Mouse (Mus musculus): ENCODE measurements around the gene Hist1h2bb.
A peak's percentile ranks its signal among the peaks of the same experiment; 100 is the strongest.

Gene Hist1h2bb

GRCm38 (mm10) chr13:23747081-23747891 lies 752 bp downstream of the Hist1h2bb start:
- DNase-seq (ENCODE audit: inconsistent age in 2 of 2, low spot score in 1 of 2), result no peak

DNA sequence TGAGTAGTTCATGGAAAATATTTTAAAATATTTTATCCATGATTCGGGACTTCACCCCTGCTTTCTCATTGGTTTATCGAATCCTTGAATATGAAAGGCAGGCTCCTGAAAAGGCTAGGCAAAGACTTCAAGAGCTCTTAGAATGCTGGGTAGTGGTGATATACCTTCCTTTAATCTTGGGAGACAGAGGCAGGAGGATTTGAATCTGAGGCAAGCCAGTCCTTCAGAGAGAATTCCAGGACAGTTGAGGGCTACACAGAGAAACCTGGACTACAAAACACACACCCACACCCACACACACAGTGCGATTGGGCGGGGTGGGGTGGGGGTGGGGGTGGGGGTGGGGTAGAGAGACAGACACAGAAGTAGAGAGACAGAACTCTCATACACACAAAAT lies 1.4 kb downstream of the Hist1h2bb start:
- no peak for DNase-seq (ENCODE audit: inconsistent age in 2 of 2, low spot score in 1 of 2)

GRCm38 (mm10) chr13:23749563-23750121 lies 3.1 kb downstream of the Hist1h2bb start:
- no peak for DNase-seq (ENCODE audit: inconsistent age in 2 of 2, low spot score in 1 of 2)

DNA sequence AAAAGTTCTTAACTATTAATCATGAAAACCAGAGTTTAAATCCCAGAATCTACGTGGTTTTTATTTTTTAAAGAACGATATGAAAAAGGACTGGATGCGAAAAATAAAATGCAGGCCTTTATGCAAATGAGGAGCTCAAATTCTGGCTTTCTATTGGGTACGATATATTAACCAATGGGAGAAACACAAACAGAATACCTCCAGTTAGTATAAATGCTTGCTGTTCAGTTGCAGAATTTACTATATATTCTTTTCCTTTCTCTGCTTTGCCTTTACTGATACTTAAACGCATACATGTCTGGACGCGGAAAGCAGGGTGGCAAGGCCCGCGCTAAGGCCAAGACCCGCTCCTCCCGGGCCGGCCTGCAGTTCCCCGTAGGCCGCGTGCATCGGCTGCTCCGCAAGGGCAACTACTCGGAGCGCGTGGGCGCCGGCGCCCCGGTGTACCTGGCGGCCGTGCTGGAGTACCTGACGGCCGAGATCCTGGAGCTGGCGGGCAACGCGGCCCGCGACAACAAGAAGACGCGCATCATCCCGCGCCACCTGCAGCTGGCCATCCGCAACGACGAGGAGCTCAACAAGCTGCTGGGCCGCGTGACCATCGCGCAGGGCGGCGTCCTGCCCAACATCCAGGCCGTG lies 4.4 kb downstream of the Hist1h2bb start, which contains the start of gene Hist1h2ab:
Gene Hist1h2ab (plus strand): TSS at position 288 of the 639 bp plus-strand sequence.
- DNase-seq (ENCODE audit: inconsistent age in 2 of 2, low spot score in 1 of 2), result peak; percentile 58 to 85

DNA sequence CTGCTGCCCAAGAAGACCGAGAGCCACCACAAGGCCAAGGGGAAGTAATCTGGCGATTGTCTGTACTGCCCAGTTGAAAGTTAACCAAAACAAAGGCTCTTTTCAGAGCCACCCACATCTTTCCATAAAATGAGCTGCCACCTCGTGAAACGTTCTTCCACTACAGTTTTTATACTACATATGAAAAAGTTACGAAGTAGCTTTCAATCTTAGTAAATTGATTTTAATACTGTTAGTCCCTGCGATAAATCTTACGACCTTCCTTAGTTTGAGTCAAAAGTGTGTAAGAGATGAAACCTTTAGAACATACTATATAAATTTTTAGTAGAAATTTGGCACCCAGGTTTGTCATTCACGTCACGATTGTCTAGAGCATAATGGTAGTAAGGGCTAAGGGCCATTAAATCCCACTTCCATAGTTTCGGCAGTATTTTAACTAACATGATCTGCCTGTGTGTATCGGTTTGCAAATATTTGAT lies 5.0 kb downstream of the Hist1h2bb start:
- peak in 1 of 2 experiments; percentile 62 for DNase-seq (ENCODE audit: inconsistent age in 2 of 2, low spot score in 1 of 2)

- peak; percentile 84 to 95 for DNase-seq (ENCODE audit: inconsistent age in 2 of 2, low spot score in 1 of 2)
These were observed 5.7 kb downstream of the Hist1h2bb start, which contains the start of gene Hist1h3b for GRCm38 (mm10) chr13:23752067-23752741. Gene Hist1h3b (plus strand): TSS chr13:23752267.

DNA sequence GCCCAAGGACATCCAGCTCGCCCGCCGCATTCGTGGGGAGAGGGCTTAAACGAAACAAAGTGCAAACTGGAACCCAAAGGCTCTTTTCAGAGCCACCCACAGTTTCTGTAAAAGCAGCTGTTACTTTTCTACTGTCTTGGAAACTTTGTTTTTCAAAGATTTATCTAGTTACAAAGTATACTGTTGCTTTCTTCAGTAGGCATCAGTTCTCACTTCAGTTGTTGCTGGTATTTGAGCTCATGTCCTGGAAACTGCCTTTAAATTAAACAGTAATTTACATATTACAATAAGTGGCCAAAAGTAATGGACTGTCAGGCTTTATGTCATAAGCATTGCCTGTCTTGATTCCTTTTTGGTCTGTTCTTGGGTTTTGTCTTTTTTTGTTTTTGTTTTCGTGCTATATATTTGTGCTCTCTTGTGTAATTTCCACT lies 6.2 kb downstream of the Hist1h2bb start:
- no peak for DNase-seq (ENCODE audit: inconsistent age in 2 of 2, low spot score in 1 of 2)

- no peak for DNase-seq (ENCODE audit: inconsistent age in 2 of 2, low spot score in 1 of 2)
These were observed 7.0 kb downstream of the Hist1h2bb start for GRCm38 (mm10) chr13:23753314-23754078.

GRCm38 (mm10) chr13:23755000-23755399 lies 8.5 kb downstream of the Hist1h2bb start:
- DNase-seq (ENCODE audit: inconsistent age in 2 of 2, low spot score in 1 of 2), result no peak

- DNase-seq (ENCODE audit: inconsistent age in 2 of 2, low spot score in 1 of 2), result peak; percentile 87 to 96
These were observed 10.3 kb downstream of the Hist1h2bb start, which contains the start of gene Hist1h4b for GRCm38 (mm10) chr13:23756790-23757189. Gene Hist1h4b (plus strand): TSS chr13:23757013.

- DNase-seq (ENCODE audit: inconsistent age in 2 of 2, low spot score in 1 of 2), result no peak
These were observed 10.8 kb downstream of the Hist1h2bb start for GRCm38 (mm10) chr13:23757211-23757773.

- DNase-seq (ENCODE audit: inconsistent age in 2 of 2, low spot score in 1 of 2), result no peak
These were observed 11.4 kb downstream of the Hist1h2bb start for GRCm38 (mm10) chr13:23757921-23758320.

- DNase-seq (ENCODE audit: inconsistent age in 2 of 2, low spot score in 1 of 2), result no peak
These were observed 12.8 kb downstream of the Hist1h2bb start for GRCm38 (mm10) chr13:23759251-23759771.

- no peak for DNase-seq (ENCODE audit: inconsistent age in 2 of 2, low spot score in 1 of 2)
These were observed 13.3 kb downstream of the Hist1h2bb start for GRCm38 (mm10) chr13:23759916-23760239.

DNA sequence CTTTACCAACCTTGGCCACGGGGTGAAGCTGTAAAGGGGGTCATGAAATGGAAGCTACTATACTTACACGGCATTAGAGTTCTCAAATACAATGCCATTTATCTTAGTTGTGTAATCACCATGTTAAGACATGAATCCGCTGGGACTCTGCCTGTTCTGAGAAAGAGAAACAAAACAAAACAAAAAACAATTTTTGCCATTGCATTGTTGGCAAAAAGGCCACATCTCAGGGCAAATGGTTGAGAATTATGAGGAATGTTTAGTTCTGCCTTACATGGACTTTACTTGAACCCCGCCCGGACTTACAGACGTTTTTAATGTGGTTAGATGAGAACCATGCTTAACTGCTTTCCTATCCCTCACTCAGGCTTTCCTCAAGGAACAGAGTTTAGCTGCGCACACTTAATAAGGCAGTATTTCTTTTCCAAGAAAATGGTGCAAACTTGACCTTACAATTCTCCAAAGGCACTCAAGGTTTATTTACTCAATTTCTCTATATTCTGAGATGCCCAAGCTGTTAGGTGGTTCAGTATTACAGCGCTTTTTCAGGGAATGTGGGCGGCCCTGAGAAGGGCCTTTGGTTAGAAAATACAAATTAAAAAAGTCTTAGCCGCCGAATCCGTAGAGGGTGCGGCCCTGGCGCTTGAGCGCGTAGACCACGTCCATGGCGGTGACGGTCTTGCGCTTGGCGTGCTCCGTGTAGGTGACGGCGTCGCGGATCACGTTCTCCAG lies 13.9 kb downstream of the Hist1h2bb start:
- no peak for DNase-seq (ENCODE audit: inconsistent age in 2 of 2, low spot score in 1 of 2)

DNA sequence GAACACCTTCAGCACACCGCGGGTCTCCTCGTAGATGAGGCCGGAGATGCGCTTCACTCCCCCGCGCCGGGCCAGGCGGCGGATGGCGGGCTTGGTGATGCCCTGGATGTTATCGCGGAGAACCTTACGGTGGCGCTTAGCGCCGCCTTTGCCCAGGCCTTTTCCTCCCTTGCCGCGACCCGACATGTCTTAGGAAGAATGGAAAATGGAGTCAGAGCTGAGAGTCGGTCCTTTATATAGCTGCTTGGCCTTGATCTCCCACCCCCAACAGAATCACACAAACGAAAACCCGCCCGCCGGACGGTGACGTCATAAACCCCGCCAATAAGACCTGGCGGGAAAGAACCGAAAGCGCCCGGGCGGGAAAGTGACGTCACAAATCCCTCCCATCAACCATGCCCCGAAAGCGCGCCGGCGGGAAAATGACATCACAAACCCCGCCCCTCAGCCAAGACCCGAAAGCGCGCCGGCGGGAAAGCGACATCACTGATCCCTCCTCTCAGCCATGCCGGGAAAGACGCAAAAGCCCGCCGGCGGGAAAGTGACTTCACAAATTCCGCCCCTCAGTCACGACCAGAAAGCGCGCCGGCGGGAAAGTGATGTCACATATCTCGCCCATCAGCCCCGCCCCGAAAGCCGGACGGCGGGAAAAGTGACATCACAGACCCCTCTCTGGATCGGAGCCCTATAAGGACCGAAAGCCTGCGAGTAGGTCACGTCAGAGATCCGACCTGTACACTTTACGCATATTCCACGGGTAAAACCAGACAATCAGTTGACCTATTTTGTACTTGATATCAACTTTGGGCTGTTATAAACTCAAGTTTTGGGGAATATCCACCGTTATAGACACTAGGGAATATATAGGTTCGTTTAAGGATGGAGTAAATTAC lies 14.7 kb downstream of the Hist1h2bb start, which contains the start of gene Hist1h4a:
Gene Hist1h4a (minus strand): TSS at position 259 of the 893 bp plus-strand sequence.
- DNase-seq (ENCODE audit: inconsistent age in 2 of 2, low spot score in 1 of 2), result peak; percentile 98 to 99

DNA sequence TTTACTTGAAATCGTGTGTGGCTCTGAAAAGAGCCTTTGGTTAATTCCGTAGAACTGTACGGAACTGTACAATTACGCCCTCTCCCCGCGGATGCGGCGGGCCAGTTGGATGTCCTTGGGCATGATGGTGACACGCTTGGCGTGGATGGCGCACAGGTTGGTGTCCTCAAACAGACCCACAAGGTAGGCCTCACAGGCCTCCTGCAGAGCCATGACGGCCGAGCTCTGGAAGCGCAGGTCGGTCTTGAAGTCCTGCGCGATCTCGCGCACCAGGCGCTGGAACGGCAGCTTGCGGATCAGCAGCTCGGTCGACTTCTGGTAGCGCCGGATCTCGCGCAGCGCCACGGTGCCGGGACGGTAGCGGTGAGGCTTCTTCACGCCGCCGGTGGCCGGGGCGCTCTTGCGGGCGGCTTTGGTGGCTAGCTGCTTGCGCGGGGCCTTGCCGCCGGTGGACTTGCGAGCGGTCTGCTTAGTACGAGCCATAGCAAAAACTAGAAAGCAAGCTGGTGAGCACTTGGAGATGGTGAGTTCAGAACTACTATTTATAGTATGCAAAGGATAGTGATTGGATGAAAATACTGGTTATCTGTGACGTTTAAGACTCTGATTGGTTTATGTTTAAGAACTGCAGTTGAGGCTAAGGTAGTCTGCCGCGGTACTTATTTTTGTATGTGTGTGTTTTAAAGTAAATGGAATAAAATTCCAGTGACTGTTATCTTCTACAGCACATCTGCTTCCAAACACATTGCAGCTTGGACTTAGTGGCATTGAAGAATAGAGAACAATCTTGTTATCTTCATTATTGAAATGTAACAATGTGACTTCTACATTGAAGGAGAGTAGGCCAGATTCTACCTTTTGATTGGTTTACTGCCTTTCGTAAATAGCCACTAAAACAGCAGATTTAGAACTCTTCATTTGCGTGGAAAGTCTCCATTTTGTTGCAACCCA lies 15.6 kb downstream of the Hist1h2bb start, which contains the start of gene Hist1h3a:
Gene Hist1h3a (minus strand): TSS at position 516 of the 951 bp plus-strand sequence.
- peak; percentile 73 to 94 for DNase-seq (ENCODE audit: inconsistent age in 2 of 2, low spot score in 1 of 2)

Measured in adrenal gland, adult (tissue).